Mouse (Mus musculus) lung, adult 2 months (tissue): ENCODE measurements around the gene Parvb.

Experiments used
- CTCF ChIP-seq: fragments of 200-500 bp; IDR thresholded peaks from 2 replicates; pipeline ENCODE4 v1.5.1; 2011; ENCODE audit warnings: mild to moderate bottlenecking, low read length, control low read depth; ENCODE audit not compliant: insufficient read depth
- POLR2A ChIP-seq: fragments of 200-500 bp; IDR thresholded peaks from 2 replicates; pipeline ENCODE4 v1.6.1; 2011; ENCODE audit warnings: low read depth, mild to moderate bottlenecking, control low read depth, low read length, borderline replicate concordance; ENCODE audit errors: extremely low read depth

DNA sequence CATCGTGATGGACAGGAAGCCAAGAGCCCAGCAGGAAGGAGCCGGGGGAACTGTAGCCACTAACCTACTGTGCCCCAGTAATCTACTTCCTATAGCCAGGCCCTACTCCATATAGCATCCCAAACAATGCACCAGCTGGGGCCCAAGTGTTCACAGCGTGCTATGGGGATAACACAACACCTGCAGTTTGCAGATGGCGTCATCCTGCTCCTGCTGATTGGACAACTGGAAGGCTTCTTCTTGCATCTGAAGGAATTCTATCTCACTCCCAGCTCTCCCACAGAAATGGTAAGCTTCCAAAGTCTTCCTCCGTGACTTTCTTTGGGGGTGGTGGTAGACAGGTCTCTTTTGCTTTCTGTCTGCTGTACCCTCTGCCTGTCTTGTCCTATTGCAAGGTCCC is 105.8 kb downstream of the Parvb start:
- TF ChIP-seq CTCF (no peak), POLR2A (no peak)
